In the genomic region with DNA sequence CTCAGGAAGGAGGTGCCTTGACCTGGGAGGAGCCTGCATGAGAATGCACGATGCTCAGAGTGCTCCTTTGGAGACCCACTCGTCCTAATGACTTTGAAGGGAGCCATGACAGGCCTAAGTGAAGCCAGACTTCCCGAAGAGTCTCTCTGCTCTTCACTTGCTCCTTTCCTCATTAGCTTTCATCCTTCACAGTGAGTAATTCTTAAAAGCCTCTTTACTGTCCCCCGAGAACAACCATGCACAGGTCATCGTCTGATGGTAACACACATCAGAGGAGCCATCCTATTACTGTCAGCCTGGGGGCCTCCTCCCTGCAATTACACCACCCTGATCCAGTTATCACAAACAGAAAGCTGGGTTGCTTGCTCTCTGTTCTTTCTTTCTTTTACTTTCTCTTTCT, we compare ENCODE assay signal across 14 mouse cellular contexts.
DNase-seq lines count a peak whose midpoint lies in the region; ATAC-seq and TF ChIP-seq lines count a peak whose summit lies in the region.
"Had no signal": no experiment of that assay in that cellular context is flagged by ENCODE, and none has a peak within 500 bp of the region (broad histone marks: within the 10 kb centered on the region; RNA-seq: fewer than 3 reads in every experiment).

No protein-coding gene starts in this region.

- no peak overlapping the region for H3K4me2 ChIP-seq in hindbrain, embryonic 13.5 days
- no peak overlapping the region for H3K4me2 ChIP-seq in midbrain, postnatal 0 days (ENCODE audit: low read depth, low read length, poor library complexity, severe bottlenecking)
- H3K4me2 ChIP-seq: embryonic facial prominence, embryonic 15.5 days; liver, embryonic 11.5 days had no signal

- no peak overlapping the region for H3K27ac ChIP-seq in embryonic facial prominence, embryonic 10.5 days (replicated peaks)
- peak overlapping the region; percentile 81 for H3K27ac ChIP-seq in hindbrain, embryonic 13.5 days
- peak overlapping the region; percentile 82 for H3K27ac ChIP-seq in midbrain, postnatal 0 days (ENCODE audit: low read depth, low read length)
- H3K27ac ChIP-seq: embryonic facial prominence, embryonic 15.5 days had no signal

- no peaks in the 10 kb centered on the region for H3K27me3 ChIP-seq in embryonic facial prominence, embryonic 10.5 days (replicated peaks; ENCODE audit: low read depth, poor library complexity, severe bottlenecking)
- H3K27me3 ChIP-seq in hindbrain, embryonic 13.5 days = no peaks in the 10 kb centered on the region
- H3K27me3 ChIP-seq in midbrain, postnatal 0 days (ENCODE audit: insufficient read depth, low read length) = no peaks in the 10 kb centered on the region
- H3K27me3 ChIP-seq: embryonic facial prominence, embryonic 15.5 days had no signal

- ATAC-seq in hindbrain, embryonic 13.5 days (ENCODE audit: low FRiP score) = peak; percentile 65
- ATAC-seq in midbrain, postnatal 0 days (ENCODE audit: low FRiP score) = peak; percentile 49; the same call in 1 of the 2 replicates
- ATAC-seq: activated CD4-positive, CD25-positive, alpha-beta regulatory T cell, adult 4 months had no signal

- H3K36me3 ChIP-seq in embryonic facial prominence, embryonic 10.5 days (replicated peaks) = no peaks in the 10 kb centered on the region
- H3K36me3 ChIP-seq in hindbrain, embryonic 13.5 days = no peaks in the 10 kb centered on the region
- H3K36me3 ChIP-seq in midbrain, postnatal 0 days (ENCODE audit: insufficient read depth, low read length) = peaks cover 4% of the 10 kb centered on the region; the same call in 1 of the 2 replicates
- H3K36me3 ChIP-seq: embryonic facial prominence, embryonic 15.5 days had no signal

- H3K9ac ChIP-seq in hindbrain, embryonic 13.5 days = no peak overlapping the region
- no peak overlapping the region for H3K9ac ChIP-seq in midbrain, postnatal 0 days (replicated peaks; ENCODE audit: low read length, poor library complexity, severe bottlenecking)
- H3K9ac ChIP-seq: embryonic facial prominence, embryonic 15.5 days had no signal

- peak; percentile 87 for DNase-seq in brain, embryonic 14.5 days (ENCODE audit: low read depth)
- DNase-seq in embryonic facial prominence, embryonic 10.5 days (ENCODE audit: low spot score) = peak; percentile 19
- DNase-seq in midbrain, postnatal 0 days (ENCODE audit: low spot score) = peak; percentile 34
- DNase-seq in Muller cell, postnatal 12 days (ENCODE audit: inconsistent ontology term) = no peak
- no peak for DNase-seq in thymus, postnatal 10 days (ENCODE audit: low spot score in 2 of 2)
- no peak for DNase-seq in kidney, postnatal 36 days
- DNase-seq: cerebellum, adult 8-10 months; heart, postnatal 36 days; kidney, adult 8-10 months; thymus, postnatal 14 days had no signal

- TF ChIP-seq CTCF in brain, embryonic 14.5 days (IDR thresholded peaks at IDR 0.05; ENCODE audit: borderline replicate concordance, extremely low read depth, insufficient read depth, insufficient read length) = no peak
- TF ChIP-seq CTCF in midbrain, postnatal 0 days (IDR thresholded peaks at IDR 0.05) = no peak

- TF ChIP-seq POLR2A in brain, embryonic 14.5 days (IDR thresholded peaks at IDR 0.05; ENCODE audit: borderline replicate concordance, extremely low read depth, insufficient read depth, insufficient read length, poor library complexity, severe bottlenecking) = no peak

- WGBS in embryonic facial prominence, embryonic 10.5 days = 37% methylated on average over 5 of the region's 5 CpGs
- WGBS in hindbrain, embryonic 13.5 days = 15% methylated on average over 5 of the region's 5 CpGs
- 16% methylated on average over 5 of the region's 5 CpGs for WGBS in midbrain, postnatal 0 days

- peaks cover 28% of the 10 kb centered on the region for H3K4me1 ChIP-seq in embryonic facial prominence, embryonic 10.5 days
- H3K4me1 ChIP-seq in hindbrain, embryonic 13.5 days (replicated peaks) = peaks cover 35% of the 10 kb centered on the region
- 0 out of 2 replicates have a peak, but pooled peaks cover 5% of the 10 kb centered on the region for H3K4me1 ChIP-seq in midbrain, postnatal 0 days (ENCODE audit: insufficient read depth, low read length)
- H3K4me1 ChIP-seq: embryonic facial prominence, embryonic 15.5 days had no signal

- H3K4me3 ChIP-seq in embryonic facial prominence, embryonic 10.5 days = no peak overlapping the region
- H3K4me3 ChIP-seq in hindbrain, embryonic 13.5 days = no peak overlapping the region
- no peak overlapping the region for H3K4me3 ChIP-seq in midbrain, postnatal 0 days (ENCODE audit: low read depth, low read length)
- H3K4me3 ChIP-seq: embryonic facial prominence, embryonic 15.5 days had no signal

- no peaks in the 10 kb centered on the region for H3K9me3 ChIP-seq in embryonic facial prominence, embryonic 10.5 days
- no peaks in the 10 kb centered on the region for H3K9me3 ChIP-seq in hindbrain, embryonic 13.5 days
- H3K9me3 ChIP-seq in midbrain, postnatal 0 days (ENCODE audit: low read length) = no peaks in the 10 kb centered on the region
- H3K9me3 ChIP-seq: embryonic facial prominence, embryonic 15.5 days had no signal

Comparison
In these comparisons a context has a peak if more than half of its experiments do, and no peak if none do; other contexts are left out.
1. DNase-seq: peak in brain, embryonic 14.5 days (single experiment), embryonic facial prominence, embryonic 10.5 days (single experiment) and midbrain, postnatal 0 days (single experiment); none in Muller cell, postnatal 12 days (single experiment), thymus, postnatal 10 days (0 of 2) and kidney, postnatal 36 days (0 of 2).